Mouse (Mus musculus) liver, embryonic 13.5 days (tissue): Measurements from ENCODE around the gene Rbm44. TPM values are rescaled to one million over a fixed set of nuclear protein-coding genes. Genes with fewer than 3 reads are reported as not detected.

Source experiments
- ATAC-seq: fragments of 200-750 bp; cut with Nextera tagmentation; 2 replicates; pipeline ENCODE4 v1.8.0; 2017; ENCODE audit warnings: low read depth, mild to moderate bottlenecking, moderate number of reproducible peaks, moderate library complexity
- DNase-seq: peaks from one replicate; pipeline ENCODE4 v3.0.0; 2022
- H3K27ac ChIP-seq: fragments of 300-500 bp; sonication (generic); 2 replicates; pipeline ENCODE4 v1.5.1; 2015; ENCODE audit warnings: moderate library complexity, mild to moderate bottlenecking, inconsistent platforms
- H3K27me3 ChIP-seq: fragments of 300-500 bp; sonication (generic); 2 replicates; pipeline ENCODE4 v1.6.1; 2015; ENCODE audit warnings: mild to moderate bottlenecking, inconsistent platforms
- H3K36me3 ChIP-seq: fragments of 300-500 bp; sonication (generic); 2 replicates; pipeline ENCODE4 v1.6.1; 2015; ENCODE audit warnings: mild to moderate bottlenecking, inconsistent platforms
- H3K4me1 ChIP-seq: fragments of 300-500 bp; sonication (generic); replicated peaks from 2 replicates; pipeline ENCODE4 v1.6.1; 2015; ENCODE audit warnings: inconsistent platforms
- H3K4me2 ChIP-seq: fragments of 300-500 bp; sonication (generic); 2 replicates; pipeline ENCODE4 v1.6.1; 2015; ENCODE audit warnings: inconsistent platforms, mild to moderate bottlenecking, moderate library complexity
- H3K4me3 ChIP-seq: fragments of 300-500 bp; sonication (generic); replicated peaks from 2 replicates; pipeline ENCODE4 v1.5.1; 2015; ENCODE audit warnings: mild to moderate bottlenecking, inconsistent platforms
- H3K9ac ChIP-seq: fragments of 300-500 bp; sonication (generic); 2 replicates; pipeline ENCODE4 v1.6.1; 2015; ENCODE audit warnings: mild to moderate bottlenecking, inconsistent platforms
- H3K9me3 ChIP-seq: fragments of 300-500 bp; sonication (generic); replicated peaks from 2 replicates; pipeline ENCODE4 v1.6.1; 2016; ENCODE audit warnings: inconsistent platforms
- WGBS: fragments of 180-500 bp; shearing (Covaris S2); methylation state at CpG from one replicate; pipeline ENCODE4 v1.1.7; 2015; ENCODE audit not compliant: insufficient replicate concordance; 5-methylcytosine and 5-hydroxymethylcytosine counted together
- polyA plus RNA-seq: library from polyadenylated mRNA; unstranded; fragments of >200 nt; fragmentation: Nextera tagmentation; extraction: Ambion mirVana; gene quantifications from 2 replicates; pipeline ENCODE4 v1.2.1, GENCODE M21; 2015

Gene Rbm44
- polyA plus RNA-seq, 1 experiment from 2014 or later: 1.2 TPM

DNA sequence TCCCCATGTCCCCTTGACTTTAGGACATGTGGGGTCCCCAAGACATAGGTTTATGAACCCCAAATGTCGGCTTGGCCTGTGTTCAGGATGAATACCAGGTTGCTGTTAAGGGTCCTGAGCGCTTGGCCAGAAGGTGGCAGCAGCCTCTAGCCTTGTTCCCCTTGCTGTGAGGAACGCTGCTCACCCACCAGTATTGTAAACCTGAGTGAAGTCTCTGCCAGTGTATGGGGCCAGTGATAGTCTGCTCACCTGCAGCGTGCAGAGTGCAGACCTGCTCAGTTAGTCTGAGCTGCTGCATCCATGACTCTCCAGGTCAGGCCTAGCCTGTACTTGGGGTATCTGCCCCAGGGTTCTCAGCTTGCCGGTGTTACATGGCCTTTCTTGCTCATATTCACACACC is 34.2 kb downstream of the Rbm44 start:
- Histone ChIP-seq H3K27ac (no peak overlapping the region), H3K9ac (no peak overlapping the region), H3K9me3 (no peaks in the 10 kb centered on the region), H3K4me3 (no peak overlapping the region), H3K36me3 (no peaks in the 10 kb centered on the region), H3K27me3 (peaks cover 25% of the 10 kb centered on the region), H3K4me1 (peaks cover 14% of the 10 kb centered on the region), H3K4me2 (peak overlapping the region; percentile 65; the same call in 1 of the 2 replicates)
- peak; percentile 47; the same call in 1 of the 2 replicates for ATAC-seq
- peak; percentile 35 for DNase-seq
- WGBS: 19% methylated on average over 5 of the region's 5 CpGs

- H3K4me2 ChIP-seq: peak within 1 kb of the TSS; percentile 65
- no peaks in the 10 kb centered on the region for H3K9me3 ChIP-seq
- H3K27me3 ChIP-seq: peaks cover 25% of the 10 kb centered on the region
- no peaks in the 10 kb centered on the region for H3K36me3 ChIP-seq
- 4% methylated on average over 37 of the region's 37 CpGs for WGBS
- H3K4me3 ChIP-seq: peak within 1 kb of the TSS; percentile 50
- ATAC-seq (peak; percentile 20; the same call in 1 of the 2 replicates), DNase-seq (no peak)
- peaks cover 14% of the 10 kb centered on the region for H3K4me1 ChIP-seq
- no peak within 1 kb of the TSS for H3K27ac ChIP-seq
- H3K9ac ChIP-seq: peak within 1 kb of the TSS; percentile 57
These were observed 34.8 kb downstream of the Rbm44 start, which contains the start of gene Ramp1 for GRCm38 (mm10) chr1:91179533-91180173. Ramp1 (plus strand) TSS chr1:91179822.

- Histone ChIP-seq H3K9ac (peak overlapping the region; percentile 57), H3K36me3 (no peaks in the 10 kb centered on the region), H3K27ac (no peak overlapping the region), H3K4me3 (peak overlapping the region; percentile 50), H3K27me3 (peaks cover 25% of the 10 kb centered on the region), H3K4me1 (peaks cover 14% of the 10 kb centered on the region), H3K4me2 (peak overlapping the region; percentile 65), H3K9me3 (no peaks in the 10 kb centered on the region)
- ATAC-seq (no peak), DNase-seq (no peak)
- WGBS: 11% methylated on average over 13 of the region's 14 CpGs
These were observed 35.3 kb downstream of the Rbm44 start for GRCm38 (mm10) chr1:91180174-91180565.

GRCm38 (mm10) chr1:91180723-91181122 is 35.8 kb downstream of the Rbm44 start:
- DNase-seq (no peak), ATAC-seq (no peak)
- 47% methylated on average over 6 of the region's 6 CpGs for WGBS
- Histone ChIP-seq H3K36me3 (no peaks in the 10 kb centered on the region), H3K27ac (no peak overlapping the region), H3K4me1 (peaks cover 14% of the 10 kb centered on the region), H3K4me2 (peak overlapping the region; percentile 65), H3K9me3 (no peaks in the 10 kb centered on the region), H3K4me3 (peak overlapping the region; percentile 50), H3K27me3 (peaks cover 25% of the 10 kb centered on the region), H3K9ac (no peak overlapping the region)

GRCm38 (mm10) chr1:91181261-91181660 is 36.4 kb downstream of the Rbm44 start:
- no peak for DNase-seq
- Histone ChIP-seq H3K36me3 (no peaks in the 10 kb centered on the region), H3K9ac (no peak overlapping the region), H3K4me2 (0 out of 2 replicates have a peak overlapping the region, but pooled peaks have one; percentile 23), H3K4me3 (no peak overlapping the region), H3K27ac (no peak overlapping the region), H3K4me1 (peaks cover 14% of the 10 kb centered on the region), H3K27me3 (peaks cover 25% of the 10 kb centered on the region), H3K9me3 (no peaks in the 10 kb centered on the region)
- ATAC-seq: no peak
- WGBS: 60% methylated on average over 5 of the region's 5 CpGs

- Histone ChIP-seq H3K4me1 (peaks cover 14% of the 10 kb centered on the region), H3K9ac (no peak overlapping the region), H3K4me3 (no peak overlapping the region), H3K4me2 (peak overlapping the region; percentile 23; the same call in 1 of the 2 replicates), H3K27me3 (peaks cover 25% of the 10 kb centered on the region), H3K27ac (no peak overlapping the region), H3K36me3 (no peaks in the 10 kb centered on the region), H3K9me3 (no peaks in the 10 kb centered on the region)
- no peak for DNase-seq
- ATAC-seq: no peak
- WGBS: 38% methylated on average over 12 of the region's 12 CpGs
These were observed 37.0 kb downstream of the Rbm44 start for GRCm38 (mm10) chr1:91181784-91182450.

DNA sequence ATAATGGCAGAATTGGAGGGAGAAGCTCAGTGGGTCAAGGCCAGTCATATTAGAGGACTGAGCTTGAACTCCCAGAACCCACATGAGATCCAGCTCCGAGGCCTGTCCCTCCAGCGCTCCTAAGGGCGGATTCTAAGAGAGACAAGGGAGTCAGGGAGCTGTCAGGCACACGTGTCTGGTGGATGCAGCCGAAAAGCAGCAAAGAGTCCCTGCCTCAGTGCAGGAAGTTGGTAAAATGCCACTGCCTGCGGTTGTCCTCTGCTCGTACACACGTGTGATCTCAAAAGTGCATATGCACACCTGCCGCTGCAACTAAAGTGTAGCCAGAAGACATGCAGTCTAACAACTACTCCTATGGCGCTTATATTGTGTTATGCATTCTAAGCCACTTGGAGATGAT is 38.4 kb downstream of the Rbm44 start:
- WGBS: 69% methylated on average over 10 of the region's 10 CpGs
- Histone ChIP-seq H3K27ac (no peak overlapping the region), H3K27me3 (peaks cover 25% of the 10 kb centered on the region), H3K4me3 (no peak overlapping the region), H3K9me3 (no peaks in the 10 kb centered on the region), H3K4me1 (peaks cover 28% of the 10 kb centered on the region), H3K4me2 (no peak overlapping the region), H3K36me3 (no peaks in the 10 kb centered on the region), H3K9ac (no peak overlapping the region)
- ATAC-seq (no peak), DNase-seq (no peak)

- Histone ChIP-seq H3K4me3 (no peak overlapping the region), H3K9ac (no peak overlapping the region), H3K9me3 (no peaks in the 10 kb centered on the region), H3K4me2 (no peak overlapping the region), H3K27me3 (no peaks in the 10 kb centered on the region), H3K27ac (peak overlapping the region; percentile 50; the same call in 1 of the 2 replicates), H3K4me1 (peaks cover 27% of the 10 kb centered on the region), H3K36me3 (no peaks in the 10 kb centered on the region)
- 36% methylated on average over 6 of the region's 6 CpGs for WGBS
- DNase-seq (no peak), ATAC-seq (no peak)
These were observed 41.8 kb downstream of the Rbm44 start for GRCm38 (mm10) chr1:91186677-91187076.

DNA sequence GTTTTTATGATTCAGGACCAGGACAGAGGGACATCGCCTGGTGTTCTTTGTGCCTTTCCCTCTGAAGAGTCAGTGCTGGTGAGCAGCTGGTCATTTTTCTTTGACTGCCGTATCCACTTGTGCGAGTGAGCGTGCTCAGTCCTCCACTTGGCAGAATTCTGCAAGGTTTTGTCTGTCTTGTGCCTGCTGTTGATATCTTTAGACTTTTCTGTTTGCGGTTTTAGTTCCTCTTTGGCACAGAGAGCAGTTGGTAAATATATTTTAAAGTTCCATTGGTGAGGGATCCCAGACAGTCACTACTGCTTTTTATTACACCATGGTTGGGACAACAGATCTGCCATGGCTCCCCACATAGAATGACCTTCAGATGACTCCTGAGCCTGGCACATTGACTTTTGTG is 42.4 kb downstream of the Rbm44 start:
- ATAC-seq: 0 out of 2 replicates have a peak, but pooled peaks have one; percentile 11
- peak overlapping the region; percentile 50 for H3K27ac ChIP-seq

GRCm38 (mm10) chr1:91187786-91188640 is 43.1 kb downstream of the Rbm44 start:
- no peaks in the 10 kb centered on the region for H3K9me3 ChIP-seq
- no peaks in the 10 kb centered on the region for H3K27me3 ChIP-seq
- ATAC-seq (peak; percentile 87), DNase-seq (no peak)
- no peak overlapping the region for H3K4me2 ChIP-seq
- H3K36me3 ChIP-seq: no peaks in the 10 kb centered on the region
- no peak overlapping the region for H3K4me3 ChIP-seq
- peaks cover 25% of the 10 kb centered on the region for H3K4me1 ChIP-seq
- peak overlapping the region; percentile 50 for H3K27ac ChIP-seq
- WGBS: 37% methylated on average over 7 of the region's 7 CpGs
- no peak overlapping the region for H3K9ac ChIP-seq

More for the DNA sequence above, 42.4 kb downstream of the Rbm44 start:
- Histone ChIP-seq H3K27me3 (no peaks in the 10 kb centered on the region), H3K4me1 (peaks cover 25% of the 10 kb centered on the region), H3K9ac (no peak overlapping the region), H3K4me2 (no peak overlapping the region), H3K36me3 (no peaks in the 10 kb centered on the region), H3K9me3 (no peaks in the 10 kb centered on the region), H3K4me3 (no peak overlapping the region)
- 19% methylated on average over 5 of the region's 5 CpGs for WGBS
- no peak for DNase-seq
